Mouse (Mus musculus) cerebellum, adult 2 months (tissue): ENCODE results near the gene Selenot.

Experiments
- CTCF ChIP-seq: fragments of 200-500 bp; IDR thresholded peaks from 2 replicates; pipeline ENCODE4 v1.5.1; 2011; ENCODE audit warnings: low read depth, mild to moderate bottlenecking, control low read depth, low read length, moderate library complexity, borderline replicate concordance; ENCODE audit not compliant: insufficient read depth
- POLR2A ChIP-seq: fragments of 200-500 bp; IDR thresholded peaks from 2 replicates; pipeline ENCODE4 v1.6.1; 2011; ENCODE audit warnings: low read length, control low read depth, borderline replicate concordance; ENCODE audit not compliant: insufficient read depth

DNA sequence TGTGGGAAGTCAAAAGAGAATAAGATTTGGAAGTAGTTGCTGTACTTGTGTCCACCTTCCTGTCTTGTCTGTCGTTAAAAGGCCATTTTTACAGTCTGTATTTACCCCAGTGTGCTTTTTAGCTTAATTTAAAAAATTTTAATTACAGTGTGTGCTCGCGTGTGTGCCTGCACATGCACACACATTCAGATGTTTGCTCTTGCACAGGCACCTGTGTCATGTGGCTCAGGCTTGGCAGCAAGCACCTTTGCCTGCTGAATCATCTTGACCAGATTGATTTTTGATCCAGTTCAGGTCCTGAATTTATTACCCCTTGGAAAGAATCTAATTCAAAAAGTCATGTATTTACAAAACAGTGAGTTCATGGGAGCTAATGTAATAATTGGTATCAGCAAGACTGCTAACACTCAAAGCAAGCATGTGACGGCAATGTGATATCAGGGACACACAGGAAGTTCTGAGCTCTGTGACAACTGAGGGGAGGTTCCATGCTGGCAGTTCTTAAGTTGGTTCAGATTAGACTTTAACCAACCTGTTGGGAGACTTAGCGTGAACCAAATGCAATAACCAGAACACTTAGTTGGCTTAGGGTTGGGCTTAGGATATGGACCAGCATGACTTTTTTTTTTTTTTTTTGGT lies 6.5 kb downstream of the Selenot start:
- TF ChIP-seq CTCF (no peak), POLR2A (no peak)
